Mouse (Mus musculus) megakaryocyte, embryonic 14.5 days (primary cell): ENCODE measurements around the gene BC051665. TPM values are rescaled to one million over a fixed set of nuclear protein-coding genes. Genes with fewer than 3 reads are reported as not detected.

Experiments used
- H3K27me3 ChIP-seq: replicated peaks from 2 replicates; pipeline ENCODE3; 2012; ENCODE audit warnings: inconsistent platforms
- H3K36me3 ChIP-seq: replicated peaks from 2 replicates; pipeline ENCODE3; 2012; ENCODE audit warnings: low read length, inconsistent platforms, mixed read lengths
- H3K4me1 ChIP-seq: 2 replicates; pipeline ENCODE4 v1.6.1; 2012; ENCODE audit warnings: inconsistent platforms
- H3K4me3 ChIP-seq: replicated peaks from 2 replicates; pipeline ENCODE3; 2012; ENCODE audit warnings: moderate library complexity, mild to moderate bottlenecking, inconsistent platforms
- H3K9me3 ChIP-seq: 2 replicates; pipeline ENCODE4 v1.6.1; 2012; ENCODE audit warnings: inconsistent platforms
- FLI1 ChIP-seq: IDR thresholded peaks from 2 replicates; pipeline ENCODE4 v1.6.1; 2012; ENCODE audit warnings: low read length, inconsistent platforms, mixed read lengths
- GATA1 ChIP-seq: IDR thresholded peaks from 3 replicates; pipeline ENCODE4 v1.6.1; 2012; ENCODE audit warnings: mixed read lengths, low read length, inconsistent platforms, borderline replicate concordance
- polyA plus RNA-seq: library from polyadenylated mRNA; stranded (reverse); fragments of >175 nt; gene quantifications from 2 replicates; pipeline ENCODE4 v1.2.3, GENCODE M21; 2012; ENCODE audit warnings: low replicate concordance; ENCODE audit not compliant: insufficient read depth

The BC051665 gene
- polyA plus RNA-seq, result not detected in 2 replicates

- Histone ChIP-seq H3K9me3 (no peaks in the 10 kb centered on the region), H3K4me3 (no peak within 1 kb of the TSS), H3K27me3 (no peaks in the 10 kb centered on the region), H3K4me1 (peaks cover 14% of the 10 kb centered on the region), H3K36me3 (no peaks in the 10 kb centered on the region)
- TF ChIP-seq FLI1, result no peak
- no peak for TF ChIP-seq GATA1
Observed at GRCm38 (mm10) chr13:60786264-60786663, at the start of gene BC051665. TSS of gene BC051665 (minus strand) at chr13:60786364.

- Histone ChIP-seq H3K9me3 (no peaks in the 10 kb centered on the region), H3K27me3 (no peaks in the 10 kb centered on the region), H3K4me1 (peaks cover 20% of the 10 kb centered on the region), H3K4me3 (no peak overlapping the region), H3K36me3 (no peaks in the 10 kb centered on the region)
- TF ChIP-seq FLI1, result no peak
- TF ChIP-seq GATA1, result no peak
Observed at GRCm38 (mm10) chr13:60826052-60826451, 39.9 kb upstream of the BC051665 start.

- H3K4me3 ChIP-seq, result no peak overlapping the region
- no peaks in the 10 kb centered on the region for H3K27me3 ChIP-seq
- no peaks in the 10 kb centered on the region for H3K9me3 ChIP-seq
- TF ChIP-seq GATA1 (no peak), FLI1 (no peak)
- no peaks in the 10 kb centered on the region for H3K36me3 ChIP-seq
- peaks cover 36% of the 10 kb centered on the region for H3K4me1 ChIP-seq
Observed at GRCm38 (mm10) chr13:60820486-60821175, 34.5 kb upstream of the BC051665 start.

- no peaks in the 10 kb centered on the region for H3K27me3 ChIP-seq
- no peaks in the 10 kb centered on the region for H3K9me3 ChIP-seq
- no peaks in the 10 kb centered on the region for H3K36me3 ChIP-seq
- H3K4me3 ChIP-seq, result no peak overlapping the region
- TF ChIP-seq FLI1 (no peak), GATA1 (no peak)
- H3K4me1 ChIP-seq, result peaks cover 48% of the 10 kb centered on the region
Observed at GRCm38 (mm10) chr13:60819469-60819868, 33.3 kb upstream of the BC051665 start.

- H3K36me3 ChIP-seq, result no peaks in the 10 kb centered on the region
- TF ChIP-seq GATA1 (no peak), FLI1 (no peak)
- H3K4me1 ChIP-seq, result peaks cover 61% of the 10 kb centered on the region
- H3K27me3 ChIP-seq, result no peaks in the 10 kb centered on the region
- H3K4me3 ChIP-seq, result no peak overlapping the region
- no peaks in the 10 kb centered on the region for H3K9me3 ChIP-seq
Observed at GRCm38 (mm10) chr13:60813722-60814121, 27.6 kb upstream of the BC051665 start.

GRCm38 (mm10) chr13:60812768-60813167 is 26.6 kb upstream of the BC051665 start:
- TF ChIP-seq FLI1, result no peak
- TF ChIP-seq GATA1, result no peak
- H3K36me3 ChIP-seq, result no peaks in the 10 kb centered on the region
- no peak overlapping the region for H3K4me3 ChIP-seq
- no peaks in the 10 kb centered on the region for H3K27me3 ChIP-seq
- peaks cover 70% of the 10 kb centered on the region for H3K4me1 ChIP-seq
- no peaks in the 10 kb centered on the region for H3K9me3 ChIP-seq

GRCm38 (mm10) chr13:60809690-60810089 is 23.5 kb upstream of the BC051665 start:
- H3K36me3 ChIP-seq, result no peaks in the 10 kb centered on the region
- peaks cover 46% of the 10 kb centered on the region for H3K4me1 ChIP-seq
- H3K4me3 ChIP-seq, result no peak overlapping the region
- H3K9me3 ChIP-seq, result no peaks in the 10 kb centered on the region
- TF ChIP-seq FLI1 (no peak), GATA1 (no peak)
- no peaks in the 10 kb centered on the region for H3K27me3 ChIP-seq

GRCm38 (mm10) chr13:60802749-60803148 is 16.6 kb upstream of the BC051665 start, which contains the start of gene Ctsll3:
TSS of gene Ctsll3 (minus strand) at chr13:60802849.
- TF ChIP-seq FLI1 (no peak), GATA1 (no peak)
- Histone ChIP-seq H3K9me3 (no peaks in the 10 kb centered on the region), H3K4me3 (no peak within 1 kb of the TSS), H3K4me1 (peaks cover 41% of the 10 kb centered on the region), H3K36me3 (no peaks in the 10 kb centered on the region), H3K27me3 (peaks cover 8% of the 10 kb centered on the region)

GRCm38 (mm10) chr13:60789466-60789865 is 3.3 kb upstream of the BC051665 start:
- H3K27me3 ChIP-seq, result peaks cover 4% of the 10 kb centered on the region
- no peak overlapping the region for H3K4me3 ChIP-seq
- H3K4me1 ChIP-seq, result peaks cover 8% of the 10 kb centered on the region
- no peaks in the 10 kb centered on the region for H3K9me3 ChIP-seq
- TF ChIP-seq GATA1, result no peak
- no peak for TF ChIP-seq FLI1
- H3K36me3 ChIP-seq, result no peaks in the 10 kb centered on the region

- Histone ChIP-seq H3K9me3 (no peaks in the 10 kb centered on the region), H3K4me3 (no peak overlapping the region), H3K36me3 (no peaks in the 10 kb centered on the region), H3K4me1 (peaks cover 14% of the 10 kb centered on the region), H3K27me3 (no peaks in the 10 kb centered on the region)
- TF ChIP-seq GATA1, result no peak
- no peak for TF ChIP-seq FLI1
Observed at GRCm38 (mm10) chr13:60783301-60783700, 2.9 kb downstream of the BC051665 start.

- Histone ChIP-seq H3K9me3 (no peaks in the 10 kb centered on the region), H3K4me3 (no peak overlapping the region), H3K36me3 (no peaks in the 10 kb centered on the region), H3K4me1 (peaks cover 20% of the 10 kb centered on the region), H3K27me3 (peaks cover 2% of the 10 kb centered on the region)
- TF ChIP-seq FLI1 (no peak), GATA1 (no peak)
Observed at GRCm38 (mm10) chr13:60780534-60780933, 5.6 kb downstream of the BC051665 start.
